Mouse (Mus musculus): Measurements from ENCODE around the gene Gjb2. TPM values are rescaled to one million over a fixed set of nuclear protein-coding genes. Genes with fewer than 3 reads are reported as not detected.
"Not testable (repeated sequence)": the region's sequence is repeated elsewhere in the genome, so short reads cannot be mapped to it uniquely, and the experiment has no call there.

Gene Gjb2
- polyA plus RNA-seq, 1 experiment, result not detected

- TF ChIP-seq MAX (IDR thresholded peaks at IDR 0.05; ENCODE audit: low read depth) (no peak), MYOD1 (IDR thresholded peaks at IDR 0.05; ENCODE audit: control insufficient read depth in 1 of 3, insufficient read length in 2 of 3, low read depth in 2 of 3) (no peak), REST (IDR thresholded peaks at IDR 0.05; ENCODE audit: insufficient read depth, insufficient read length) (no peak), POLR2AphosphoS2 (IDR thresholded peaks at IDR 0.05; ENCODE audit: insufficient read length, low read depth) (no peak), CEBPB (IDR thresholded peaks at IDR 0.05; ENCODE audit: insufficient read depth, poor library complexity, severe bottlenecking) (no peak), MYOG (IDR thresholded peaks at IDR 0.05; ENCODE audit: control insufficient read depth in 1 of 3, insufficient read depth in 1 of 3, insufficient read length in 2 of 3, low read depth in 2 of 3) (no peak), TCF12 (IDR thresholded peaks at IDR 0.05; ENCODE audit: insufficient read depth, poor library complexity, severe bottlenecking) (no peak), USF1 (IDR thresholded peaks at IDR 0.05; ENCODE audit: low read depth) (no peak), POLR2A (IDR thresholded peaks at IDR 0.05; ENCODE audit: insufficient read length, low read depth) (no peak)
- Histone ChIP-seq H3K4me2 (ENCODE audit: low read depth) (no peak overlapping the region), H3K27me3 (ENCODE audit: control insufficient read depth, insufficient read depth, insufficient read length) (no peaks in the 10 kb centered on the region)
These were observed 21.6 kb downstream of the Gjb2 start for GRCm38 (mm10) chr14:57082863-57083262.

GRCm38 (mm10) chr14:57075537-57075936, 29.0 kb downstream of the Gjb2 start:
- Histone ChIP-seq H3K4me2 (ENCODE audit: low read depth) (no peak overlapping the region), H3ac (ENCODE audit: control insufficient read depth, insufficient read length) (no peak overlapping the region), H3K79me2 (ENCODE audit: control insufficient read depth, insufficient read depth) (no peaks in the 10 kb centered on the region), H3K27me3 (ENCODE audit: control insufficient read depth, insufficient read depth, insufficient read length) (peaks cover 16% of the 10 kb centered on the region), H3K36me3 (ENCODE audit: control insufficient read depth, insufficient read depth) (no peaks in the 10 kb centered on the region), H3K4me3 (no peak overlapping the region)
- no peak for TF ChIP-seq TCF3 (IDR thresholded peaks at IDR 0.05; ENCODE audit: insufficient read length, low read depth)
- TF ChIP-seq MYOD1 (IDR thresholded peaks at IDR 0.05; ENCODE audit: control insufficient read depth in 1 of 3, insufficient read length in 2 of 3, low read depth in 2 of 3), result no peak
- TF ChIP-seq MAX (IDR thresholded peaks at IDR 0.05; ENCODE audit: low read depth), result no peak
- TF ChIP-seq USF1 (IDR thresholded peaks at IDR 0.05; ENCODE audit: low read depth), result no peak
- no peak for TF ChIP-seq CEBPB (IDR thresholded peaks at IDR 0.05; ENCODE audit: insufficient read depth, poor library complexity, severe bottlenecking)
- TF ChIP-seq SRF (IDR thresholded peaks at IDR 0.05; ENCODE audit: control insufficient read depth, insufficient read length, low read depth), result no peak
- TF ChIP-seq POLR2A (IDR thresholded peaks at IDR 0.05; ENCODE audit: insufficient read length, low read depth), result no peak
- TF ChIP-seq POLR2AphosphoS2 (IDR thresholded peaks at IDR 0.05; ENCODE audit: insufficient read length, low read depth), result no peak
- TF ChIP-seq TCF12 (IDR thresholded peaks at IDR 0.05; ENCODE audit: insufficient read depth, poor library complexity, severe bottlenecking), result no peak
- no peak for TF ChIP-seq MYOG (IDR thresholded peaks at IDR 0.05; ENCODE audit: control insufficient read depth in 1 of 3, insufficient read depth in 1 of 3, insufficient read length in 2 of 3, low read depth in 2 of 3)
- TF ChIP-seq E2F4 (IDR thresholded peaks at IDR 0.05; ENCODE audit: insufficient read depth), result no peak

More at GRCm38 (mm10) chr14:57082863-57083262, 21.6 kb downstream of the Gjb2 start:
- Histone ChIP-seq H3K79me2 (ENCODE audit: control insufficient read depth, insufficient read depth) (no peaks in the 10 kb centered on the region), H3K4me3 (no peak overlapping the region), H3K36me3 (ENCODE audit: control insufficient read depth, insufficient read depth) (no peaks in the 10 kb centered on the region), H3ac (ENCODE audit: control insufficient read depth, insufficient read length) (no peak overlapping the region)

GRCm38 (mm10) chr14:57069906-57070305, 34.6 kb downstream of the Gjb2 start:
- not testable (repeated sequence) for H3ac ChIP-seq (ENCODE audit: control insufficient read depth, insufficient read length); H3K4me3 ChIP-seq; H3K27me3 ChIP-seq (ENCODE audit: control insufficient read depth, insufficient read depth, insufficient read length); H3K4me2 ChIP-seq (ENCODE audit: low read depth); H3K36me3 ChIP-seq (ENCODE audit: control insufficient read depth, insufficient read depth); H3K79me2 ChIP-seq (ENCODE audit: control insufficient read depth, insufficient read depth)

- Histone ChIP-seq H3K4me2 (ENCODE audit: low read depth) (no peak overlapping the region), H3K27me3 (ENCODE audit: control insufficient read depth, insufficient read depth, insufficient read length) (no peaks in the 10 kb centered on the region), H3K4me3 (no peak overlapping the region), H3K36me3 (ENCODE audit: control insufficient read depth, insufficient read depth) (no peaks in the 10 kb centered on the region), H3K79me2 (ENCODE audit: control insufficient read depth, insufficient read depth) (no peaks in the 10 kb centered on the region), H3ac (ENCODE audit: control insufficient read depth, insufficient read length) (no peak overlapping the region)
- TF ChIP-seq MYOD1 (IDR thresholded peaks at IDR 0.05; ENCODE audit: control insufficient read depth in 1 of 3, insufficient read length in 2 of 3, low read depth in 2 of 3), result no peak
- no peak for TF ChIP-seq POLR2AphosphoS2 (IDR thresholded peaks at IDR 0.05; ENCODE audit: insufficient read length, low read depth)
- no peak for TF ChIP-seq TCF12 (IDR thresholded peaks at IDR 0.05; ENCODE audit: insufficient read depth, poor library complexity, severe bottlenecking)
- TF ChIP-seq REST (IDR thresholded peaks at IDR 0.05; ENCODE audit: insufficient read depth, insufficient read length), result no peak
- TF ChIP-seq E2F4 (IDR thresholded peaks at IDR 0.05; ENCODE audit: insufficient read depth), result no peak
- no peak for TF ChIP-seq POLR2A (IDR thresholded peaks at IDR 0.05; ENCODE audit: insufficient read length, low read depth)
- TF ChIP-seq MYOG (IDR thresholded peaks at IDR 0.05; ENCODE audit: control insufficient read depth in 1 of 3, insufficient read depth in 1 of 3, insufficient read length in 2 of 3, low read depth in 2 of 3), result no peak
- no peak for TF ChIP-seq MAX (IDR thresholded peaks at IDR 0.05; ENCODE audit: low read depth)
- TF ChIP-seq SRF (IDR thresholded peaks at IDR 0.05; ENCODE audit: control insufficient read depth, insufficient read length, low read depth), result no peak
- TF ChIP-seq USF1 (IDR thresholded peaks at IDR 0.05; ENCODE audit: low read depth), result no peak
- no peak for TF ChIP-seq TCF3 (IDR thresholded peaks at IDR 0.05; ENCODE audit: insufficient read length, low read depth)
- no peak for TF ChIP-seq CEBPB (IDR thresholded peaks at IDR 0.05; ENCODE audit: insufficient read depth, poor library complexity, severe bottlenecking)
These were observed 38.4 kb downstream of the Gjb2 start for GRCm38 (mm10) chr14:57066053-57066452.

- H3K27me3 ChIP-seq (ENCODE audit: control insufficient read depth, insufficient read depth, insufficient read length), result peaks cover 25% of the 10 kb centered on the region
- H3K4me2 ChIP-seq (ENCODE audit: low read depth); H3ac ChIP-seq (ENCODE audit: control insufficient read depth, insufficient read length); H3K4me3 ChIP-seq; H3K79me2 ChIP-seq (ENCODE audit: control insufficient read depth, insufficient read depth); H3K36me3 ChIP-seq (ENCODE audit: control insufficient read depth, insufficient read depth): not testable (repeated sequence)
These were observed 44.5 kb downstream of the Gjb2 start for GRCm38 (mm10) chr14:57060052-57060451.
